Comparison of ENCODE assay signal across 8 mouse cellular contexts in the genomic region with DNA sequence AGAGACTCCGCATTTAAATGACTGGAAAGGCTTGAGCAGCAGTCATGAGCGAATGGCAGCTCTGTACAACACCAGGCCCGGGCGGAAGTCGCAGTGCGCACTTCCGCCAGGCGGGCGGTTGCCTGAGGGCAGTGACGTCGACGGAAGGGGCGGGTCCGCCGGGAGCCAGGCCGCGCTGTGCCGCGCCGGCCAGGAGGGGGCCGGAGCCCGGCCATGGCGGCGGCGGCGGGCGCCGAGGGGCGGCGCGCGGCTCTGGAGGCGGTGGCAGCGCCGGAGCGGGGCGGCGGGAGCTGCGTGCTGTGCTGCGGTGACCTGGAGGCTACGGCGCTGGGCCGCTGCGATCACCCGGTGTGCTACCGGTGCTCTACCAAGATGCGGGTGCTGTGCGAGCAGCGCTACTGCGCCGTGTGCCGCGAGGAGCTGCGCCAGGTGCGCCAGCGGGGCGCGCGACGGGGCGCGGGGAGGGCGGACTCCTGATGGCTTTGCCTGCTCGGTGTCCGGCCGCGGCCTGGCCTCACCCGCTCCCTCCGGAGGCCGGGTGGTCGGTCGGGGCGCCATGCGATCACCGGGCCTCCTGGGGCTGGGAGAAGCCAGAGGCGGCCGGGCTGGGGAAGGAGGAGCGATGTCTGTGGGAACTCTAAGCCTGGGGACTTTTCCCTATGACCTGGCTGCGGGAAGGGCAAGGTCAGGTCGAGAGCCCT. TPM values are rescaled to one million over a fixed set of nuclear protein-coding genes. Genes with fewer than 3 reads are reported as not detected.
DNase-seq lines count a peak whose midpoint lies in the region; ATAC-seq and TF ChIP-seq lines count a peak whose summit lies in the region.

A gene (plus strand): TSS at position 143 of the 701 bp plus-strand sequence.

- H3K4me3 ChIP-seq in cortical plate, adult 2 months (ENCODE audit: insufficient read depth, low read length) = peak within 1 kb of the TSS; percentile 50

- peak; percentile 99 for ATAC-seq in activated CD4-positive, CD25-positive, alpha-beta regulatory T cell, adult 4 months
- peak; percentile 93 for ATAC-seq in megakaryocyte progenitor cell, adult 5-6 weeks (replicated peaks; ENCODE audit: poor library complexity)

- peak; percentile 97 for DNase-seq in gastrocnemius, postnatal 10 days
- peak; percentile 95 for DNase-seq in induced T-regulatory cell, adult 2 months (ENCODE audit: low read depth)
- DNase-seq in left cerebral cortex, adult 9 months (ENCODE audit: low spot score in 2 of 2) = peak; percentile 85 to 93
- peak; percentile 94 for DNase-seq in right cerebral cortex, postnatal 14 days
- DNase-seq in urinary bladder, postnatal 36 days (ENCODE audit: low spot score in 2 of 2) = peak; percentile 92 to 94

- H3K4me1 ChIP-seq in cortical plate, adult 2 months (ENCODE audit: control insufficient read depth, insufficient read depth, low read length) = peaks cover 7% of the 10 kb centered on the region

- peak; percentile 96 for TF ChIP-seq POLR2A in cortical plate, adult 2 months (IDR thresholded peaks at IDR 0.05; ENCODE audit: extremely low read depth, insufficient read depth, low read length)

- H3K27ac ChIP-seq in cortical plate, adult 2 months (ENCODE audit: insufficient read depth, low read length) = peak within 1 kb of the TSS; percentile 68; the same call in 1 of the 2 replicates

- TF ChIP-seq CTCF in cortical plate, adult 2 months (IDR thresholded peaks at IDR 0.05; ENCODE audit: extremely low read depth, insufficient read depth, low read length) = no peak

RNA-seq across cellular contexts. Expression of the gene that starts here (rescaled TPM):
- 1 to 10 TPM; 4.5 to 4.6 TPM for polyA plus RNA-seq in activated CD4-positive, CD25-positive, alpha-beta regulatory T cell, adult 4 months (2017; shearing (Covaris generic))
- 53.5 and 53.6 TPM in 2 replicates for polyA plus RNA-seq in cortical plate, adult 2 months (2012; rRNA removed)
- total RNA-seq in gastrocnemius, postnatal 10 days (2021) = 10 to 100 TPM; 18.0 to 21.0 TPM
- 25.0 and 29.1 TPM in 2 replicates for total RNA-seq in megakaryocyte progenitor cell, adult 5-6 weeks (2015)
- 21.3 and 22.6 TPM in 2 replicates for total RNA-seq in megakaryocyte progenitor cell, adult 5-6 weeks (2017)

Comparison
In these comparisons a context has a peak if more than half of its experiments do, and no peak if none do; other contexts are left out.
1. Peak in every context shown above with its lines: DNase-seq, ATAC-seq, H3K4me3 ChIP-seq and H3K27ac ChIP-seq.